Mouse (Mus musculus) heart, adult 2 months (tissue): ENCODE measurements around the gene Il33. TPM values are rescaled to one million over a fixed set of nuclear protein-coding genes. Genes with fewer than 3 reads are reported as not detected.

ENCODE experiments used
- DNase-seq, 2 experiments: peaks; one replicate each; pipeline ENCODE4 v3.0.0; 2021
- H3K27ac ChIP-seq: fragments of 200-600 bp; 2 replicates; pipeline ENCODE4 v1.8.1; 2022
- H3K27me3 ChIP-seq: fragments of 200-500 bp; 2 replicates; pipeline ENCODE4 v1.6.1; 2012; ENCODE audit warnings: mild to moderate bottlenecking, low read length, inconsistent platforms, mixed read lengths; ENCODE audit not compliant: control insufficient read depth, insufficient read depth
- H3K36me3 ChIP-seq: fragments of 200-500 bp; 2 replicates; pipeline ENCODE4 v1.6.1; 2012; ENCODE audit warnings: low read length, inconsistent platforms; ENCODE audit not compliant: control insufficient read depth, insufficient read depth
- H3K4me1 ChIP-seq: fragments of 200-500 bp; 2 replicates; pipeline ENCODE4 v1.6.1; 2011; ENCODE audit warnings: low read length; ENCODE audit not compliant: control insufficient read depth, insufficient read depth
- H3K4me3 ChIP-seq: fragments of 200-600 bp; 2 replicates; pipeline ENCODE4 v1.8.1; 2022
- H3K79me2 ChIP-seq: fragments of 200-500 bp; replicated peaks from 2 replicates; pipeline ENCODE4 v1.6.1; 2012; ENCODE audit warnings: mild to moderate bottlenecking, inconsistent platforms, low read length, moderate library complexity, mixed read lengths; ENCODE audit not compliant: control insufficient read depth, insufficient read depth
- H3K9ac ChIP-seq: fragments of 200-500 bp; 2 replicates; pipeline ENCODE4 v1.6.1; 2012; ENCODE audit warnings: low read depth, mild to moderate bottlenecking, control low read depth, inconsistent platforms, low read length, mixed read lengths
- CTCF ChIP-seq: fragments of 200-600 bp; IDR thresholded peaks from 2 replicates; pipeline ENCODE4 v1.8.1; 2022; ENCODE audit warnings: antibody characterized with exemption, mild to moderate bottlenecking, moderate library complexity
- EP300 ChIP-seq: fragments of 200-500 bp; IDR thresholded peaks from 2 replicates; pipeline ENCODE4 v1.6.1; 2011; ENCODE audit warnings: low read depth, low read length, control low read depth; ENCODE audit not compliant: insufficient read depth
- POLR2A ChIP-seq: fragments of 200-500 bp; IDR thresholded peaks from 2 replicates; pipeline ENCODE4 v1.6.1; 2011; ENCODE audit warnings: mild to moderate bottlenecking, low read depth, low read length, control low read depth; ENCODE audit not compliant: insufficient read depth
- WGBS: fragments of 180-500 bp; shearing (Covaris S2); methylation state at CpG from one replicate; pipeline ENCODE4 v1.1.7; 2018; 5-methylcytosine and 5-hydroxymethylcytosine counted together
- intact Hi-C: fragments of 180-260 bp; cut with DNase I; formaldehyde crosslinking; loops from one replicate; pipeline ENCODE4 v1.15.1; 2025
- polyA plus RNA-seq: library from polyadenylated mRNA; depleted of rRNA; stranded (reverse); fragments of >200 nt; gene quantifications from 2 replicates; pipeline ENCODE4 v1.2.3, GENCODE M21; 2012
- total RNA-seq, 2 experiments: library from RNA; stranded (reverse); gene quantifications; 2 replicates each; pipeline ENCODE4 v1.2.3; 2021

The Il33 gene
- total and polyA plus RNA-seq, 3 experiments = 3.7 to 8.2 (median 5.7) TPM

- no peak overlapping the region for H3K27ac ChIP-seq
- DNase-seq = no peak
- H3K36me3 ChIP-seq = no peaks in the 10 kb centered on the region
- TF ChIP-seq EP300 = no peak
- TF ChIP-seq CTCF = no peak
- TF ChIP-seq POLR2A = no peak
- no peaks in the 10 kb centered on the region for H3K79me2 ChIP-seq
- 77% methylated on average over 6 of the region's 6 CpGs for WGBS
- H3K9ac ChIP-seq = no peak overlapping the region
- no peaks in the 10 kb centered on the region for H3K27me3 ChIP-seq
- intact Hi-C loops = no loop called here
- no peak overlapping the region for H3K4me3 ChIP-seq
- no peaks in the 10 kb centered on the region for H3K4me1 ChIP-seq
These were observed 13.0 kb upstream of the Il33 start for GRCm38 (mm10) chr19:29911919-29912318.

GRCm38 (mm10) chr19:29917421-29917820 is 7.5 kb upstream of the Il33 start:
- WGBS = 55% methylated on average over 5 of the region's 5 CpGs

GRCm38 (mm10) chr19:29926101-29926755 is 1.3 kb downstream of the Il33 start:
- DNase-seq = peak; percentile 31 to 42
- peak overlapping the region; percentile 24; the same call in 1 of the 2 replicates for H3K4me3 ChIP-seq
- H3K36me3 ChIP-seq = no peaks in the 10 kb centered on the region
- H3K4me1 ChIP-seq = peaks cover 6% of the 10 kb centered on the region
- H3K9ac ChIP-seq = peak overlapping the region; percentile 58
- no peak for TF ChIP-seq POLR2A
- TF ChIP-seq CTCF = no peak
- no peak for TF ChIP-seq EP300
- H3K27ac ChIP-seq = peak overlapping the region; percentile 31; the same call in 1 of the 2 replicates
- H3K79me2 ChIP-seq = no peaks in the 10 kb centered on the region
- H3K27me3 ChIP-seq = no peaks in the 10 kb centered on the region
- intact Hi-C loops = no loop called here
- 18% methylated on average over 12 of the region's 12 CpGs for WGBS

More at GRCm38 (mm10) chr19:29917421-29917820, 7.5 kb upstream of the Il33 start:
- Histone ChIP-seq H3K27me3 (no peaks in the 10 kb centered on the region), H3K9ac (no peak overlapping the region), H3K79me2 (no peaks in the 10 kb centered on the region), H3K36me3 (no peaks in the 10 kb centered on the region), H3K27ac (no peak overlapping the region), H3K4me3 (no peak overlapping the region), H3K4me1 (no peaks in the 10 kb centered on the region)
- intact Hi-C loops = no loop called here
- TF ChIP-seq EP300 (no peak), CTCF (no peak), POLR2A (no peak)
- DNase-seq = no peak

- Histone ChIP-seq H3K4me3 (no peak overlapping the region), H3K9ac (no peak overlapping the region), H3K36me3 (no peaks in the 10 kb centered on the region), H3K27ac (no peak overlapping the region; the same call in 1 of the 2 replicates), H3K4me1 (peaks cover 3% of the 10 kb centered on the region), H3K27me3 (no peaks in the 10 kb centered on the region), H3K79me2 (no peaks in the 10 kb centered on the region)
- intact Hi-C loops = no loop called here
- TF ChIP-seq POLR2A (0 out of 2 replicates have a peak, but pooled peaks have one; percentile 18), CTCF (no peak), EP300 (peak; percentile 61; the same call in 1 of the 2 replicates)
- WGBS = 33% methylated on average over 5 of the region's 5 CpGs
- DNase-seq = peak; percentile 82 to 87
These were observed 5.4 kb downstream of the Il33 start for GRCm38 (mm10) chr19:29930296-29930695.

GRCm38 (mm10) chr19:29937445-29937844 is 12.5 kb downstream of the Il33 start:
- no peaks in the 10 kb centered on the region for H3K79me2 ChIP-seq
- H3K36me3 ChIP-seq = no peaks in the 10 kb centered on the region
- H3K9ac ChIP-seq = no peak overlapping the region
- peak; percentile 36 to 53 for DNase-seq
- no peaks in the 10 kb centered on the region for H3K27me3 ChIP-seq
- intact Hi-C loops = no loop called here
- H3K27ac ChIP-seq = peak overlapping the region; percentile 1; the same call in 1 of the 2 replicates
- WGBS = 25% methylated on average over 8 of the region's 8 CpGs
- no peak overlapping the region for H3K4me3 ChIP-seq
- peaks cover 10% of the 10 kb centered on the region for H3K4me1 ChIP-seq
- TF ChIP-seq EP300 (no peak), POLR2A (no peak), CTCF (no peak)

GRCm38 (mm10) chr19:29940239-29940638 is 15.3 kb downstream of the Il33 start:
- intact Hi-C loops = loop anchor here (10.0 kb wide), 1 partner anchor 115 kb away; no protein-coding TSS in a partner anchor
- H3K36me3 ChIP-seq = no peaks in the 10 kb centered on the region
- H3K9ac ChIP-seq = no peak overlapping the region
- H3K79me2 ChIP-seq = no peaks in the 10 kb centered on the region
- H3K4me1 ChIP-seq = peaks cover 10% of the 10 kb centered on the region
- DNase-seq = peak; percentile 29 to 43
- TF ChIP-seq POLR2A (no peak), CTCF (peak; percentile 21; the same call in 1 of the 2 replicates)
- no peaks in the 10 kb centered on the region for H3K27me3 ChIP-seq
- WGBS = 13% methylated on average over 6 of the region's 6 CpGs
- no peak overlapping the region for H3K4me3 ChIP-seq
- peak overlapping the region; percentile 57 for H3K27ac ChIP-seq
